Mouse (Mus musculus): ENCODE results near the gene Chst7.

DNA sequence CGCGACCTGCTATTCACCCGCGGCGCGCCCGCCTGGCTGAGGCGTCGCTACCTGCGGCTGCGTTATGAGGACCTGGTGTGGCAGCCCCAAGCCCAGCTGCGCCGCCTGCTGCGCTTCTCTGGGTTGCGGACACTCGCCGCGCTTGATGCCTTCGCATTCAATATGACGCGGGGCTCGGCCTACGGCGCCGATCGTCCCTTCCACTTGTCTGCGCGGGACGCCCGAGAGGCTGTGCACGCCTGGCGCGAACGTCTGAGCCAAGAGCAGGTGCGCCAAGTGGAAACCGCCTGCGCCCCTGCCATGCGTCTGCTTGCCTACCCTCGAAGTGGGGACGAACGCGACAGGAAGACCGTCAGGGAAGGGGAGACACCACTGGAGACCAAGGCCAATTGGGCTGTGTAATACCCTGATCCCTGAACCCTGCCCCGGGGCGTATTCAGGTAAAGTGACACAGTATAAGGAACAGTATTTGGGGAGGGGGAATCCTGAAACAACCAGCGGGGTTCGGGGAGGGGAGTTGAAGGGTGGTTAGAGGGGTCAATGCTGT lies 1.5 kb downstream of the Chst7 start:
- TF ChIP-seq FLI1 (IDR thresholded peaks at IDR 0.05; ENCODE audit: low read length) = no peak
- TF ChIP-seq GATA1 (IDR thresholded peaks at IDR 0.05; ENCODE audit: borderline replicate concordance, low read length) = no peak
